Mouse (Mus musculus): ENCODE measurements around the gene Dync2h1. TPM values are rescaled to one million over a fixed set of nuclear protein-coding genes. Genes with fewer than 3 reads are reported as not detected.

The Dync2h1 gene
- polyA plus RNA-seq, 1 experiment from 2014 or later, result 11.6 TPM

DNA sequence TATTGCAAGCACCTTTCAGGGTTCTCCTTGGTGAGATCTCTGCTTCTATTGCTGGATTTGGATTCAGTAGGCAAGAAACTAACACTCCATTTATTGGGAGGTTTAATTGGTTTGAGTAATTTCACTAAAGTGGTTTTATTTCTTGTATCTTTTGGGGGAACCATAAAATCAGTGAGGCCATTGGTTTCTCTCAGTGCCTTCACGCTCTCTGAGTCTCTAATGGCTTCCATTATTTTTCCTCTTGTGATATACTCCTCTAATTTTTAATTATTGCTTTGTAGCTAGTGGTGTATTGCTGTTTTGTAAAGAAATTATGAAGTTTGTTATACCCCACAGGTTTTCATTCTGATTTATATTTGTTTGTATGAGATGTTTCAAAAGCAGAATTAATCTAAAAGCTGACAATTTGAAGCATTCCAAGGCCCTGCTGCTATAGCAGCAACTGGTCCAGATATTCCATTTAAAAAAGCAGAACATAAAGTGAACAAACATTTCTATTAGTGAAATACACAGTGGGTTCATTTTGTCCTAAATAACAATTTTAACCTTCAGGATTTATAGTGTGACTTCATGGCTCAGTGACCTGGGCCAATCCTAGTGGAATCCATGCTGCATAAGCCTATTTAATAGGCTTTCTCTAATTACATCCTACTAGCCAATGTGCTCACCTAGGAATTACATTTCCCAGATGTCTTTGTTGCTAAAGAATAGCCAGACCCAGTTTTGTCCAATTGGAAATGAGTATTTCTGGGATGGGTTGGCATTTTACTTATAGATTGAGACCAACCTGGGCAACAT lies 302.9 kb downstream of the Dync2h1 start:
- no peaks in the 10 kb centered on the region for H3K9me3 ChIP-seq
- no peak overlapping the region for H3K9ac ChIP-seq
- no peaks in the 10 kb centered on the region for H3K36me3 ChIP-seq
- 86% methylated on average over 1 of the region's 1 CpGs for WGBS
- no peak overlapping the region for H3K4me3 ChIP-seq (replicated peaks)
- no peaks in the 10 kb centered on the region for H3K4me1 ChIP-seq (replicated peaks)
- H3K4me2 ChIP-seq (replicated peaks), result no peak overlapping the region
- H3K27ac ChIP-seq, result no peak overlapping the region
- H3K27me3 ChIP-seq (replicated peaks), result no peaks in the 10 kb centered on the region
- ATAC-seq, result no peak

Other genes starting within 250 kb of the Dync2h1 start
- 107 and 123 TPM in 2 replicates for gene Dcun1d5, start 74 bp upstream of the Dync2h1 start, polyA plus RNA-seq (2015; fragmentation: Nextera tagmentation; extraction: Ambion mirVana)
- gene Mmp13, start 88.1 kb upstream of the Dync2h1 start, polyA plus RNA-seq (2015; fragmentation: Nextera tagmentation; extraction: Ambion mirVana), result 0.83 and 0.86 TPM in 2 replicates
- gene Mmp12, start 159.9 kb upstream of the Dync2h1 start, polyA plus RNA-seq (2015; fragmentation: Nextera tagmentation; extraction: Ambion mirVana), result not detected in 2 replicates
- gene Mmp1b, start 203.6 kb upstream of the Dync2h1 start, polyA plus RNA-seq (2015; fragmentation: Nextera tagmentation; extraction: Ambion mirVana), result not detected in 2 replicates